Mouse (Mus musculus): ENCODE data around the gene 4933421I07Rik. TPM values are rescaled to one million over a fixed set of nuclear protein-coding genes. Genes with fewer than 3 reads are reported as not detected.

4933421I07Rik gene
- polyA plus RNA-seq (2014; fragmentation: Nextera tagmentation; extraction: Ambion mirVana), result not detected in 2 replicates

DNA sequence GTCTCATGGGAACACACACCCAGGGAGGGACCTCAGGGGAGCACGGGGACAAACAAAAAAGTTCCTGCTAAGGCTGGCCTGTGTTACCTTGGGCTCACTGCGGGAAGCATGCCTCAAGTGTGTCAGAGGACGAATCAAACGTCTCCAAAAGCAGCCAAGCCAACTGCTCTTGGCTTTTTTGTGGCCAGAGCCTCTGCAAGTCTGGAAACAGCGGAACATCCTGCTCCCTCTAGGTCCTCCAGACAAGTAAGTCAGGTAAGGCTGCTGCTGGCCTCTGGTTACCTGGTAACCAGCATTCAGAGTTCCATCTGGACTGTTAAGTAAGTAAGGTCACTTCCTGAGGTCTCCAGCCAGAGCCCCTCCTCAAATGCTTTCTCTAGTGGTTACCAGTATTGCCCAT is at the start of gene 4933421I07Rik:
4933421I07Rik (minus strand) TSS at position 271 of the 400 bp plus-strand sequence.
- H3K4me3 ChIP-seq (ENCODE audit: low read depth, low read length), result no peak within 1 kb of the TSS
- no peak within 1 kb of the TSS for H3K27ac ChIP-seq (replicated peaks; ENCODE audit: low read depth, low read length)
- no peak within 1 kb of the TSS for H3K9ac ChIP-seq (ENCODE audit: low read length)
- ATAC-seq (ENCODE audit: insufficient number of reproducible peaks, low FRiP score, low TSS enrichment, low read depth), result no peak
- H3K36me3 ChIP-seq (ENCODE audit: control insufficient read depth, insufficient read depth, low read length), result no peaks in the 10 kb centered on the region
- WGBS, result 74% methylated on average over 5 of the region's 5 CpGs
- peaks cover 28% of the 10 kb centered on the region; the same call in 1 of the 2 replicates for H3K9me3 ChIP-seq (ENCODE audit: control insufficient read depth, low read length)
- no peaks in the 10 kb centered on the region for H3K27me3 ChIP-seq (ENCODE audit: control insufficient read depth, insufficient read depth, low read length)
- no peak for DNase-seq (ENCODE audit: low spot score)
- no peaks in the 10 kb centered on the region for H3K4me1 ChIP-seq (ENCODE audit: control insufficient read depth, insufficient read depth, low read length)
- no peak within 1 kb of the TSS for H3K4me2 ChIP-seq (ENCODE audit: low read depth, severe bottlenecking)

DNA sequence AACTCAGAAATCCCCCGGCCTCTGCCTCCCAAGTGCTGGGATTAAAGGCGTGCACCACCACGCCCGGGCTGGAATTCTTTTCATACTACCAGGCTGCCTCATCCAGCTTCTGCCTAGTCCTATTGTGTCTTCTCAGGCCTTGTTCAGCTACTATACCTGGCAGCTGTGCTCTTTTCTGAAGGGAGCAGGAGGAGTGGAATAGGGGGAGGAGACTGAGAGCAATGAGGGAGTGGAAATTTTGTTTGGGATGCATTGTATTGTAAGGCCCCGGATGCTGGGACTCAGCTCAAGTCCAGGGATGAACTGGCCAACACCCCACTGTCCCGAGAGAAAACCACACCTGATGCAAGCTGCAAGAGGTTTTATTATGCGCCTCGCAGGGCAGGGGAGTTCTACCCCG is 49.4 kb upstream of the 4933421I07Rik start:
- Histone ChIP-seq H3K27me3 (ENCODE audit: control insufficient read depth, insufficient read depth, low read length) (no peaks in the 10 kb centered on the region), H3K36me3 (ENCODE audit: control insufficient read depth, insufficient read depth, low read length) (peaks cover 9% of the 10 kb centered on the region; the same call in 1 of the 2 replicates), H3K4me1 (ENCODE audit: control insufficient read depth, insufficient read depth, low read length) (no peaks in the 10 kb centered on the region), H3K9me3 (ENCODE audit: control insufficient read depth, low read length) (no peaks in the 10 kb centered on the region), H3K9ac (ENCODE audit: low read length) (no peak overlapping the region), H3K4me2 (ENCODE audit: low read depth, severe bottlenecking) (no peak overlapping the region), H3K27ac (replicated peaks; ENCODE audit: low read depth, low read length) (no peak overlapping the region), H3K4me3 (ENCODE audit: low read depth, low read length) (no peak overlapping the region)
- WGBS, result 86% methylated on average over 9 of the region's 9 CpGs
- ATAC-seq (ENCODE audit: insufficient number of reproducible peaks, low FRiP score, low TSS enrichment, low read depth) (no peak), DNase-seq (ENCODE audit: low spot score) (no peak)

DNA sequence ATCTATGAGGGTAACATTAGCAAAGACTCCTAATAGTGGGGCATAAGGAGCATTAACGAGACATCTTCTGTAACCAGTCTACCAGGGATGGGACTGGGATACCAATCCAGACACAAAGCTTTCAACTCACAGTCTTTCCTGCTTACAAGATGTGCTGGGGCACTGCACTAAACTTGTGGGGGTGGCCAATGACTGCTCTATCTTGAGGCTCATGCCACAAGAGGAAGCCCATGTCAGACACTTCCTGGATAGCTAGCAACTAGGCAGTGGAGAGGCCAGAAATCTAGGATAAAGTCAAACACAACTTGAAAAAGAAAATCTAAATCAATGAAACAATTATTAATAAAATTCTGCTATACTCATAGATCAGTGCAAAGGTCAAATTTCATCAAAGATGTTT is 48.3 kb upstream of the 4933421I07Rik start:
- Histone ChIP-seq H3K27me3 (ENCODE audit: control insufficient read depth, insufficient read depth, low read length) (no peaks in the 10 kb centered on the region), H3K9me3 (ENCODE audit: control insufficient read depth, low read length) (no peaks in the 10 kb centered on the region), H3K4me3 (ENCODE audit: low read depth, low read length) (no peak overlapping the region), H3K4me2 (ENCODE audit: low read depth, severe bottlenecking) (no peak overlapping the region), H3K9ac (ENCODE audit: low read length) (no peak overlapping the region), H3K4me1 (ENCODE audit: control insufficient read depth, insufficient read depth, low read length) (no peaks in the 10 kb centered on the region), H3K36me3 (ENCODE audit: control insufficient read depth, insufficient read depth, low read length) (peaks cover 9% of the 10 kb centered on the region; the same call in 1 of the 2 replicates), H3K27ac (replicated peaks; ENCODE audit: low read depth, low read length) (no peak overlapping the region)
- 87% methylated on average over 1 of the region's 1 CpGs for WGBS
- ATAC-seq (ENCODE audit: insufficient number of reproducible peaks, low FRiP score, low TSS enrichment, low read depth) (no peak), DNase-seq (ENCODE audit: low spot score) (no peak)

DNA sequence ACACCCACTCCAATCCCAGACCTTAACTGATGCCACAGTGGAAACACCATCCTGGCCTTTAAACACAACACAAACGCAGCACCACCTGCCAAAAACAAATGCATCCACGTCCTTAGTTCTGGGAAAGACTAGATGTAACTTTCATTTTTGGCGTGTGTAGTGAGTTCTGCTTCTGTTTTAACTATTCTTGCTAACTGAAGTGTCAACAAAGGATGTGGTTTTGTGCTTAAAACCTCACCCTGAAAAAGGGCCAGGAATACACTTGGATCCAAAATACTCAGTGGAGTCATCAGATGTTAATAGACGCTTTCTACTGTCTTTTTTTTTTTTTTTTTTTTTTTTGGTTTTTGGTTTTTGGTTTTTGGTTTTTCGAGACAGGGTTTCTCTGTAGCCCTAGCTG is 42.9 kb upstream of the 4933421I07Rik start:
- no peaks in the 10 kb centered on the region for H3K27me3 ChIP-seq (ENCODE audit: control insufficient read depth, insufficient read depth, low read length)
- H3K27ac ChIP-seq (replicated peaks; ENCODE audit: low read depth, low read length), result no peak overlapping the region
- H3K9ac ChIP-seq (ENCODE audit: low read length), result no peak overlapping the region
- H3K36me3 ChIP-seq (ENCODE audit: control insufficient read depth, insufficient read depth, low read length), result peaks cover 5% of the 10 kb centered on the region; the same call in 1 of the 2 replicates
- H3K4me2 ChIP-seq (ENCODE audit: low read depth, severe bottlenecking), result no peak overlapping the region
- ATAC-seq (ENCODE audit: insufficient number of reproducible peaks, low FRiP score, low TSS enrichment, low read depth) (no peak), DNase-seq (ENCODE audit: low spot score) (no peak)
- WGBS, result 95% methylated on average over 5 of the region's 5 CpGs
- H3K9me3 ChIP-seq (ENCODE audit: control insufficient read depth, low read length), result no peaks in the 10 kb centered on the region
- H3K4me3 ChIP-seq (ENCODE audit: low read depth, low read length), result no peak overlapping the region
- no peaks in the 10 kb centered on the region for H3K4me1 ChIP-seq (ENCODE audit: control insufficient read depth, insufficient read depth, low read length)

DNA sequence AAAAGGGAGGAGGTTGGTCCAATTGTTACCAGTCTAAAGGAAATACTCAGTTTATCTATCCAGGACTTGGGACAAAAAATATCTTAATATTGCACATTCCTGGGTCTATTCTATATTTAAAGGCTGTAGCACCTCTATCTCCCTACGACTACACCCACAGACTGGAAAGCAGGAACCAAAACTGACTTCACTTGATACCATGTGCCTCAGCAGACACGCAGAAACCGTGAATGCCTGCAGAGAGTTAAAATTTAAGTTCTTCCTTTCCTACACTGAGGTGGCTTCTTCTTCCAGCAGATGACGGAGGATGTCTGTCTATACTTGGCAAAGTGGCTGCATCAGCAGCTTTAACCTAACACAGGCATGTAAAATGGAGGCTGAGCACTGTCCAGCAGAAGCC is 42.4 kb upstream of the 4933421I07Rik start:
- Histone ChIP-seq H3K9ac (ENCODE audit: low read length) (no peak overlapping the region), H3K4me1 (ENCODE audit: control insufficient read depth, insufficient read depth, low read length) (no peaks in the 10 kb centered on the region), H3K27ac (replicated peaks; ENCODE audit: low read depth, low read length) (no peak overlapping the region), H3K9me3 (ENCODE audit: control insufficient read depth, low read length) (no peaks in the 10 kb centered on the region), H3K4me2 (ENCODE audit: low read depth, severe bottlenecking) (no peak overlapping the region), H3K4me3 (ENCODE audit: low read depth, low read length) (no peak overlapping the region), H3K27me3 (ENCODE audit: control insufficient read depth, insufficient read depth, low read length) (no peaks in the 10 kb centered on the region), H3K36me3 (ENCODE audit: control insufficient read depth, insufficient read depth, low read length) (peaks cover 5% of the 10 kb centered on the region; the same call in 1 of the 2 replicates)
- DNase-seq (ENCODE audit: low spot score) (no peak), ATAC-seq (ENCODE audit: insufficient number of reproducible peaks, low FRiP score, low TSS enrichment, low read depth) (no peak)
- WGBS, result 96% methylated on average over 4 of the region's 4 CpGs

DNA sequence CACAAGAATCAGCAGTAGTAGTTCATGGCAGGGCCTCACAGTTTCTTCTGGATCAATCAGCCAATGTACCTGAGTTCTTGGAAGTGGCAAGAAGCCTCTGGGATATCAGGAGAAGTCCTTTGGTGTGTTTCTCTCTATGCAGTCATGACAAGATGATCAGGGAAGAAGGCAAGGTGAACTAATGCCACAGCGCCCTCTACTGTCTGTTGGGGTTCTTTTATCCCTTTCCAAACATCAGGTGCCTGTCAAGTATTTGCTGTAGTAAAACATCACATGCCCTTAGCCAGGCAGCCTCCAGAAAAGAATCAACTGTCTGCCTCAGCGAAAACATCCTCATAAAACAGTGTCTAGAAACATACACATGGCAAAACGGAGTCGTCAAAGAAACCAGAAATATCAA is 6.7 kb upstream of the 4933421I07Rik start:
- 59% methylated on average over 4 of the region's 4 CpGs for WGBS
- H3K4me2 ChIP-seq (ENCODE audit: low read depth, severe bottlenecking), result no peak overlapping the region
- DNase-seq (ENCODE audit: low spot score), result no peak
- ATAC-seq (ENCODE audit: insufficient number of reproducible peaks, low FRiP score, low TSS enrichment, low read depth), result no peak
- H3K36me3 ChIP-seq (ENCODE audit: control insufficient read depth, insufficient read depth, low read length), result no peaks in the 10 kb centered on the region
- H3K27me3 ChIP-seq (ENCODE audit: control insufficient read depth, insufficient read depth, low read length), result no peaks in the 10 kb centered on the region
- H3K27ac ChIP-seq (replicated peaks; ENCODE audit: low read depth, low read length), result no peak overlapping the region
- H3K4me1 ChIP-seq (ENCODE audit: control insufficient read depth, insufficient read depth, low read length), result no peaks in the 10 kb centered on the region
- no peak overlapping the region for H3K4me3 ChIP-seq (ENCODE audit: low read depth, low read length)
- peaks cover 11% of the 10 kb centered on the region; the same call in 1 of the 2 replicates for H3K9me3 ChIP-seq (ENCODE audit: control insufficient read depth, low read length)
- H3K9ac ChIP-seq (ENCODE audit: low read length), result no peak overlapping the region

DNA sequence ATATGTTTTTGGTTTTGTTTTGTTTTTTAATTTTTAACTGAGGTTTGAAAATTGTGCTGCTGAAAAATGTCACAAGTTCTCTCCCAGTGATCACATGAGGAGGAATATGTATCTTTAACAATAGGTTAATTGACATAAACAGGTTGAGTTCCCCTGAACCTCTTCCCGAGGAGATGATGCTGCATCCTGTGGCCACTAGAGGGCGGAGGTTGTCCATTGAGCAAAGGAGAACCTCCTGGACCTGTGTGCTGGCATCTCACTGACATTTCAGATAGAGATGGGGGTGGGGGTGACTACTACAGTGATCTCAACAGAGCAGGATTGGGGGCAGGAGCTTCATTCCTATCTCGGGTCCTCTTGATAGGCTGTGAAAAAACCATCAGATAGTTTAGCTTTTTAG is 2.7 kb upstream of the 4933421I07Rik start:
- no peaks in the 10 kb centered on the region for H3K36me3 ChIP-seq (ENCODE audit: control insufficient read depth, insufficient read depth, low read length)
- no peak overlapping the region for H3K4me3 ChIP-seq (ENCODE audit: low read depth, low read length)
- no peak overlapping the region for H3K9ac ChIP-seq (ENCODE audit: low read length)
- no peak overlapping the region for H3K4me2 ChIP-seq (ENCODE audit: low read depth, severe bottlenecking)
- H3K9me3 ChIP-seq (ENCODE audit: control insufficient read depth, low read length), result peaks cover 17% of the 10 kb centered on the region; the same call in 1 of the 2 replicates
- no peaks in the 10 kb centered on the region for H3K27me3 ChIP-seq (ENCODE audit: control insufficient read depth, insufficient read depth, low read length)
- WGBS, result 42% methylated on average over 3 of the region's 3 CpGs
- no peaks in the 10 kb centered on the region for H3K4me1 ChIP-seq (ENCODE audit: control insufficient read depth, insufficient read depth, low read length)
- no peak overlapping the region for H3K27ac ChIP-seq (replicated peaks; ENCODE audit: low read depth, low read length)
- DNase-seq (ENCODE audit: low spot score) (no peak), ATAC-seq (ENCODE audit: insufficient number of reproducible peaks, low FRiP score, low TSS enrichment, low read depth) (no peak)

DNA sequence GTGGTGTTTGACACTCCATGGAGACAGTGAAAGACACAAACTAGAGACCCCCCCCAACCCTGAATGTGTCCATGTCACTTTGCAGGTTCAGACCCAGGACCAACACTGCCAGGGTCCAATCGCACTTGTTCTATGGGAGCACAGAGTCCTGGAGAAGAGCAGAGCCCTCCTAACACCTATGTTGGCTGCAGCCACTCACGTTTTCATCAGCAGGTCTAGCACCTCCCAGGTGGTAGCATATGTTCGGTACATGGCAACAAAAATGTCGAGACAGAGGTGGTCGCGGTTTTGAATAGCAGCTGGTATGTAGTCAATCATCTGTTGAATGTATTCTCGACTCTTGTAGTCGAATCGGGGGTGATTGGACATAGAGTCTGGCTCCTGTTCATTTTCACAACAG is 568 bp downstream of the 4933421I07Rik start:
- H3K4me3 ChIP-seq (ENCODE audit: low read depth, low read length), result no peak overlapping the region
- H3K9ac ChIP-seq (ENCODE audit: low read length), result no peak overlapping the region
- H3K27ac ChIP-seq (replicated peaks; ENCODE audit: low read depth, low read length), result no peak overlapping the region
- no peaks in the 10 kb centered on the region for H3K4me1 ChIP-seq (ENCODE audit: control insufficient read depth, insufficient read depth, low read length)
- no peaks in the 10 kb centered on the region for H3K36me3 ChIP-seq (ENCODE audit: control insufficient read depth, insufficient read depth, low read length)
- H3K4me2 ChIP-seq (ENCODE audit: low read depth, severe bottlenecking), result no peak overlapping the region
- DNase-seq (ENCODE audit: low spot score) (no peak), ATAC-seq (ENCODE audit: insufficient number of reproducible peaks, low FRiP score, low TSS enrichment, low read depth) (no peak)
- peaks cover 28% of the 10 kb centered on the region; the same call in 1 of the 2 replicates for H3K9me3 ChIP-seq (ENCODE audit: control insufficient read depth, low read length)
- WGBS, result 88% methylated on average over 9 of the region's 9 CpGs
- no peaks in the 10 kb centered on the region for H3K27me3 ChIP-seq (ENCODE audit: control insufficient read depth, insufficient read depth, low read length)

All from limb, embryonic 11.5 days (tissue).